Mouse (Mus musculus): ENCODE measurements at regions not wholly inside any gene's neighbourhood (a gene's known extent, or its start where the extent isn't known, plus 50 kb on each side); places are given as distances from the start of the nearest gene placed in this dataset.

DNA sequence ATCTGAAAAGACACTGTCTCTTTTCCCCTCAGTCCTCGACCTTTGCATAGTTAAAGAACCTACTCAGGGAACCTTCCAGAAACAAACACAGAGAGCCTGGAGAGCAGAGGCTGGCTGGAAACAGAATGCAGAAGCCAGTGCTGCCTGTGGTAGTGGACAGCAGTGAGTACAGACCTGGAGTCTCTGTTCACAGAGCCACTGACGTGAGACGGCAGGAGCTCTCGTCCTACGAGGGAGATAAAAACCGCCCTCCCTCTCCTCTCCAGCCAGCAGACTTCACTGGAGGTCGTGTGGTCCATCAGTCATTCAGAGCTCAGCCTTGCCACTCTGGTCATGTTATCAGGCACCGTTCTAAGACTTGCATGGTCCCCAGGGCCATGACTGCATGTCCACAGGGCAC lies 138.5 kb upstream of the Cdh4 start:
- TF ChIP-seq POLR2AphosphoS5 (IDR thresholded peaks at IDR 0.05; ENCODE audit: insufficient replicate concordance, low read depth, low read length) (no peak), CTCF (IDR thresholded peaks at IDR 0.05; ENCODE audit: low read depth, low read length) (no peak), GATA1 (IDR thresholded peaks at IDR 0.05; ENCODE audit: borderline replicate concordance, low read length) (no peak)
